Mouse (Mus musculus): ENCODE data around the gene Dscaml1.

- TF ChIP-seq EP300 (optimal IDR thresholded peaks at IDR 0.05) (no peak), CTCF (IDR thresholded peaks at IDR 0.05; ENCODE audit: low read depth) (no peak)
Measured at GRCm38 (mm10) chr9:45406808-45407207, 19.6 kb upstream of the Dscaml1 start.
